In genomic region chr11:80973273-80973672, GRCm38 (mm10) we compare ENCODE assay signal across 12 mouse cellular contexts.
"Had no signal": no experiment of that assay in that cellular context is flagged by ENCODE, and none has a peak within 500 bp of the region (broad histone marks: within the 10 kb centered on the region; RNA-seq: fewer than 3 reads in every experiment).

No protein-coding gene starts in this region.

- H3K4me3 ChIP-seq: midbrain, embryonic 10.5 days; midbrain, embryonic 12.5 days; myocyte; neural tube, embryonic 13.5 days; neural tube, embryonic 15.5 days; stomach, embryonic 15.5 days had no signal

- H3K27ac ChIP-seq: midbrain, embryonic 10.5 days; midbrain, embryonic 12.5 days; neural tube, embryonic 13.5 days; neural tube, embryonic 15.5 days; stomach, embryonic 15.5 days; stomach, postnatal 0 days had no signal

- H3K4me2 ChIP-seq: lung, embryonic 14.5 days; midbrain, embryonic 12.5 days; neural tube, embryonic 13.5 days; neural tube, embryonic 15.5 days; stomach, embryonic 15.5 days had no signal

- H3K36me3 ChIP-seq: midbrain, embryonic 10.5 days; midbrain, embryonic 12.5 days; neural tube, embryonic 13.5 days; neural tube, embryonic 15.5 days; stomach, embryonic 15.5 days had no signal

- H3K9me3 ChIP-seq: midbrain, embryonic 10.5 days; midbrain, embryonic 12.5 days; neural tube, embryonic 13.5 days; neural tube, embryonic 15.5 days; stomach, embryonic 15.5 days had no signal

- H3K4me1 ChIP-seq: midbrain, embryonic 12.5 days; neural tube, embryonic 13.5 days; stomach, embryonic 15.5 days had no signal

- H3K27me3 ChIP-seq: midbrain, embryonic 12.5 days; neural tube, embryonic 13.5 days; neural tube, embryonic 15.5 days; stomach, embryonic 15.5 days had no signal

- ATAC-seq: midbrain, embryonic 16.5 days had no signal

- H3K9ac ChIP-seq: lung, embryonic 14.5 days; midbrain, embryonic 12.5 days; neural tube, embryonic 13.5 days; neural tube, embryonic 15.5 days; stomach, embryonic 15.5 days had no signal

- DNase-seq: thymus, adult 2 months; thymus, postnatal 25 days; thymus, postnatal 4 days had no signal
